Mouse (Mus musculus): ENCODE data around the gene Scaf4. TPM values are rescaled to one million over a fixed set of nuclear protein-coding genes. Genes with fewer than 3 reads are reported as not detected.
"Not testable (repeated sequence)": the region's sequence is repeated elsewhere in the genome, so short reads cannot be mapped to it uniquely, and the experiment has no call there.

Gene Scaf4
- polyA plus RNA-seq, 1 experiment = 24.9 TPM

- DNase-seq (ENCODE audit: low spot score) = no peak
These were observed 7.4 kb upstream of the Scaf4 start for GRCm38 (mm10) chr16:90291675-90292074.

GRCm38 (mm10) chr16:90290962-90291361, 6.7 kb upstream of the Scaf4 start:
- no peak for DNase-seq (ENCODE audit: low spot score)

- no peak for DNase-seq (ENCODE audit: low spot score)
These were observed 613 bp upstream of the Scaf4 start for GRCm38 (mm10) chr16:90284916-90285315.

GRCm38 (mm10) chr16:90283266-90283904, 918 bp downstream of the Scaf4 start:
- no peak for DNase-seq (ENCODE audit: low spot score)

- DNase-seq (ENCODE audit: low spot score) = no peak
These were observed 1.6 kb downstream of the Scaf4 start for GRCm38 (mm10) chr16:90282620-90283265.

GRCm38 (mm10) chr16:90281406-90281805, 2.9 kb downstream of the Scaf4 start:
- no peak for DNase-seq (ENCODE audit: low spot score)

GRCm38 (mm10) chr16:90280989-90281388, 3.3 kb downstream of the Scaf4 start:
- DNase-seq (ENCODE audit: low spot score) = no peak

- no peak for DNase-seq (ENCODE audit: low spot score)
These were observed 3.8 kb downstream of the Scaf4 start for GRCm38 (mm10) chr16:90280515-90280914.

- no peak for DNase-seq (ENCODE audit: low spot score)
These were observed 5.2 kb downstream of the Scaf4 start for GRCm38 (mm10) chr16:90279058-90279457.

GRCm38 (mm10) chr16:90275521-90275920, 8.8 kb downstream of the Scaf4 start:
- DNase-seq (ENCODE audit: low spot score) = no peak

- DNase-seq (ENCODE audit: low spot score) = no peak
These were observed 17.7 kb downstream of the Scaf4 start for GRCm38 (mm10) chr16:90266581-90266980.

- DNase-seq (ENCODE audit: low spot score) = no peak
These were observed 19.2 kb downstream of the Scaf4 start for GRCm38 (mm10) chr16:90265106-90265505.

- DNase-seq (ENCODE audit: low spot score) = no peak
These were observed 20.3 kb downstream of the Scaf4 start for GRCm38 (mm10) chr16:90264021-90264420.

- no peak for DNase-seq (ENCODE audit: low spot score)
These were observed 22.5 kb downstream of the Scaf4 start for GRCm38 (mm10) chr16:90261791-90262190.

GRCm38 (mm10) chr16:90260097-90260496, 24.2 kb downstream of the Scaf4 start:
- no peak for DNase-seq (ENCODE audit: low spot score)

GRCm38 (mm10) chr16:90259623-90260022, 24.7 kb downstream of the Scaf4 start:
- no peak for DNase-seq (ENCODE audit: low spot score)

GRCm38 (mm10) chr16:90258950-90259349, 25.4 kb downstream of the Scaf4 start:
- no peak for DNase-seq (ENCODE audit: low spot score)

GRCm38 (mm10) chr16:90252521-90252920, 31.8 kb downstream of the Scaf4 start:
- DNase-seq (ENCODE audit: low spot score) = no peak

- not testable (repeated sequence) for DNase-seq (ENCODE audit: low spot score)
These were observed 33.0 kb downstream of the Scaf4 start for GRCm38 (mm10) chr16:90251256-90251655.

- no peak for DNase-seq (ENCODE audit: low spot score)
These were observed 34.2 kb downstream of the Scaf4 start for GRCm38 (mm10) chr16:90250099-90250498.

GRCm38 (mm10) chr16:90242426-90243304, 41.6 kb downstream of the Scaf4 start:
- no peak for DNase-seq (ENCODE audit: low spot score)

- no peak for DNase-seq (ENCODE audit: low spot score)
These were observed 42.4 kb downstream of the Scaf4 start for GRCm38 (mm10) chr16:90241875-90242274.

Measured in urinary bladder, adult 2 months (tissue).